Mouse (Mus musculus) midbrain, embryonic 15.5 days (tissue): ENCODE measurements around the gene Rbm4. TPM values are rescaled to one million over a fixed set of nuclear protein-coding genes. Genes with fewer than 3 reads are reported as not detected.
A peak's percentile ranks its signal among the peaks of the same experiment; 100 is the strongest.

ENCODE experiments used
- ATAC-seq: fragments of 200-750 bp; cut with Nextera tagmentation; replicated peaks from 2 replicates; pipeline ENCODE4 v1.8.0; 2017; ENCODE audit warnings: moderate TSS enrichment
- H3K27ac ChIP-seq: fragments of 300-500 bp; sonication (generic); 2 replicates; pipeline ENCODE4 v1.5.1; 2015; ENCODE audit warnings: mild to moderate bottlenecking, inconsistent platforms
- H3K27me3 ChIP-seq: fragments of 300-500 bp; sonication (generic); replicated peaks from 2 replicates; pipeline ENCODE4 v1.6.1; 2015; ENCODE audit warnings: inconsistent platforms
- H3K36me3 ChIP-seq: fragments of 300-500 bp; sonication (generic); replicated peaks from 2 replicates; pipeline ENCODE4 v1.6.1; 2015; ENCODE audit warnings: inconsistent platforms
- H3K4me1 ChIP-seq: fragments of 300-500 bp; sonication (generic); 2 replicates; pipeline ENCODE4 v1.6.1; 2015; ENCODE audit warnings: inconsistent platforms
- H3K4me2 ChIP-seq: fragments of 300-500 bp; sonication (generic); 2 replicates; pipeline ENCODE4 v1.6.1; 2015; ENCODE audit warnings: inconsistent platforms, mild to moderate bottlenecking, moderate library complexity
- H3K4me3 ChIP-seq: fragments of 300-500 bp; sonication (generic); 2 replicates; pipeline ENCODE4 v1.5.1; 2015; ENCODE audit warnings: mild to moderate bottlenecking, inconsistent platforms
- H3K9ac ChIP-seq: fragments of 300-500 bp; sonication (generic); 2 replicates; pipeline ENCODE4 v1.6.1; 2015; ENCODE audit warnings: mild to moderate bottlenecking, inconsistent platforms
- H3K9me3 ChIP-seq: fragments of 300-500 bp; sonication (generic); 2 replicates; pipeline ENCODE4 v1.6.1; 2016; ENCODE audit warnings: inconsistent platforms
- WGBS: fragments of 180-500 bp; shearing (Covaris S2); methylation state at CpG from one replicate; pipeline ENCODE4 v1.1.7; 2015; ENCODE audit warnings: mixed read lengths; 5-methylcytosine and 5-hydroxymethylcytosine counted together
- polyA plus RNA-seq: library from polyadenylated mRNA; unstranded; fragments of >200 nt; fragmentation: Nextera tagmentation; extraction: Ambion mirVana; gene quantifications from 2 replicates; pipeline ENCODE4 v1.2.1, GENCODE M21; 2015

Gene Rbm4
- polyA plus RNA-seq, result 98.0 and 98.6 TPM in 2 replicates

- under 1% methylated on average over 31 of the region's 31 CpGs for WGBS
- H3K9ac ChIP-seq, result peak within 1 kb of the TSS; percentile 70
- H3K4me3 ChIP-seq, result peak within 1 kb of the TSS; percentile 80
Observed at GRCm38 (mm10) chr19:4793831-4794422, at the start of gene Rbm4. Rbm4 (minus strand) TSS chr19:4793901.

GRCm38 (mm10) chr19:4842611-4843010 lies 48.9 kb upstream of the Rbm4 start:
- Histone ChIP-seq H3K9me3 (no peaks in the 10 kb centered on the region), H3K9ac (no peak overlapping the region), H3K27ac (no peak overlapping the region), H3K4me1 (peaks cover 18% of the 10 kb centered on the region), H3K36me3 (no peaks in the 10 kb centered on the region), H3K4me3 (no peak overlapping the region), H3K4me2 (no peak overlapping the region), H3K27me3 (peaks cover 26% of the 10 kb centered on the region)
- 66% methylated on average over 2 of the region's 2 CpGs for WGBS
- no peak for ATAC-seq

More at GRCm38 (mm10) chr19:4793831-4794422, at the start of gene Rbm4:
- peak within 1 kb of the TSS; percentile 87 for H3K27ac ChIP-seq
- H3K4me2 ChIP-seq, result peak within 1 kb of the TSS; percentile 93
- H3K9me3 ChIP-seq, result no peaks in the 10 kb centered on the region
- peaks cover 9% of the 10 kb centered on the region; the same call in 1 of the 2 replicates for H3K36me3 ChIP-seq
- peaks cover 46% of the 10 kb centered on the region for H3K4me1 ChIP-seq
- no peaks in the 10 kb centered on the region for H3K27me3 ChIP-seq
- ATAC-seq, result peak; percentile 99

GRCm38 (mm10) chr19:4840848-4841247 lies 47.1 kb upstream of the Rbm4 start:
- H3K36me3 ChIP-seq, result no peaks in the 10 kb centered on the region
- H3K4me2 ChIP-seq, result no peak overlapping the region
- 84% methylated on average over 9 of the region's 9 CpGs for WGBS
- H3K9ac ChIP-seq, result no peak overlapping the region
- peaks cover 18% of the 10 kb centered on the region for H3K4me1 ChIP-seq
- ATAC-seq, result no peak
- H3K9me3 ChIP-seq, result no peaks in the 10 kb centered on the region
- H3K27ac ChIP-seq, result no peak overlapping the region
- peaks cover 26% of the 10 kb centered on the region for H3K27me3 ChIP-seq
- no peak overlapping the region for H3K4me3 ChIP-seq

GRCm38 (mm10) chr19:4839149-4839548 lies 45.4 kb upstream of the Rbm4 start, which contains the start of the genes Ccs and Ccdc87:
Ccs (minus strand) TSS chr19:4839332.
Ccdc87 (plus strand) TSS chr19:4839366.
- H3K27ac ChIP-seq, result no peak within 1 kb of the TSS
- peak; percentile 99 for ATAC-seq
- H3K27me3 ChIP-seq, result peaks cover 26% of the 10 kb centered on the region
- H3K4me3 ChIP-seq, result peak within 1 kb of the TSS; percentile 54
- H3K9ac ChIP-seq, result peak within 1 kb of the TSS; percentile 54
- H3K9me3 ChIP-seq, result no peaks in the 10 kb centered on the region
- peak within 1 kb of the TSS; percentile 93 for H3K4me2 ChIP-seq
- WGBS, result under 1% methylated on average over 25 of the region's 25 CpGs
- peaks cover 18% of the 10 kb centered on the region for H3K4me1 ChIP-seq
- no peaks in the 10 kb centered on the region for H3K36me3 ChIP-seq

GRCm38 (mm10) chr19:4838526-4839140 lies 44.9 kb upstream of the Rbm4 start:
- Histone ChIP-seq H3K27ac (no peak overlapping the region), H3K27me3 (peaks cover 26% of the 10 kb centered on the region), H3K9ac (peak overlapping the region; percentile 54), H3K36me3 (no peaks in the 10 kb centered on the region), H3K4me2 (peak overlapping the region; percentile 93), H3K4me3 (peak overlapping the region; percentile 54), H3K4me1 (peaks cover 18% of the 10 kb centered on the region), H3K9me3 (no peaks in the 10 kb centered on the region)
- WGBS, result 33% methylated on average over 10 of the region's 10 CpGs
- peak; percentile 43 for ATAC-seq

GRCm38 (mm10) chr19:4837049-4837448 lies 43.3 kb upstream of the Rbm4 start:
- Histone ChIP-seq H3K9me3 (no peaks in the 10 kb centered on the region), H3K36me3 (no peaks in the 10 kb centered on the region), H3K27me3 (peaks cover 23% of the 10 kb centered on the region), H3K4me3 (no peak overlapping the region), H3K9ac (no peak overlapping the region), H3K4me1 (peaks cover 18% of the 10 kb centered on the region), H3K27ac (no peak overlapping the region), H3K4me2 (no peak overlapping the region)
- no peak for ATAC-seq
- WGBS, result 96% methylated on average over 6 of the region's 6 CpGs

- 85% methylated on average over 2 of the region's 2 CpGs for WGBS
- Histone ChIP-seq H3K36me3 (no peaks in the 10 kb centered on the region), H3K4me1 (peaks cover 18% of the 10 kb centered on the region), H3K27me3 (peaks cover 13% of the 10 kb centered on the region), H3K9ac (no peak overlapping the region), H3K27ac (no peak overlapping the region), H3K9me3 (no peaks in the 10 kb centered on the region), H3K4me3 (no peak overlapping the region), H3K4me2 (no peak overlapping the region)
- no peak for ATAC-seq
Observed at GRCm38 (mm10) chr19:4836096-4836495, 42.4 kb upstream of the Rbm4 start.

GRCm38 (mm10) chr19:4833977-4834376 lies 40.3 kb upstream of the Rbm4 start:
- Histone ChIP-seq H3K36me3 (no peaks in the 10 kb centered on the region), H3K27me3 (no peaks in the 10 kb centered on the region), H3K4me1 (peaks cover 10% of the 10 kb centered on the region), H3K9ac (no peak overlapping the region), H3K4me3 (no peak overlapping the region), H3K4me2 (no peak overlapping the region), H3K27ac (no peak overlapping the region), H3K9me3 (no peaks in the 10 kb centered on the region)
- no peak for ATAC-seq
- WGBS, result 88% methylated on average over 8 of the region's 8 CpGs

- no peak for ATAC-seq
- Histone ChIP-seq H3K27me3 (no peaks in the 10 kb centered on the region), H3K4me2 (no peak overlapping the region), H3K27ac (no peak overlapping the region), H3K36me3 (0 out of 2 replicates have a peak, but pooled peaks cover 2% of the 10 kb centered on the region), H3K4me1 (no peaks in the 10 kb centered on the region), H3K9me3 (no peaks in the 10 kb centered on the region), H3K4me3 (no peak overlapping the region), H3K9ac (no peak overlapping the region)
- WGBS, result 69% methylated on average over 7 of the region's 7 CpGs
Observed at GRCm38 (mm10) chr19:4829156-4829555, 35.5 kb upstream of the Rbm4 start.

- no peaks in the 10 kb centered on the region for H3K9me3 ChIP-seq
- no peak overlapping the region for H3K9ac ChIP-seq
- ATAC-seq, result no peak
- 0 out of 2 replicates have a peak, but pooled peaks cover 2% of the 10 kb centered on the region for H3K36me3 ChIP-seq
- H3K4me1 ChIP-seq, result no peaks in the 10 kb centered on the region
- no peak overlapping the region for H3K4me3 ChIP-seq
- H3K27ac ChIP-seq, result no peak overlapping the region
- 66% methylated on average over 16 of the region's 16 CpGs for WGBS
- no peaks in the 10 kb centered on the region for H3K27me3 ChIP-seq
- no peak overlapping the region for H3K4me2 ChIP-seq
Observed at GRCm38 (mm10) chr19:4828444-4829114, 34.9 kb upstream of the Rbm4 start.

GRCm38 (mm10) chr19:4820678-4821303 lies 27.1 kb upstream of the Rbm4 start:
- no peak for ATAC-seq

More at GRCm38 (mm10) chr19:4820678-4821303, 27.1 kb upstream of the Rbm4 start:
- no peak overlapping the region for H3K9ac ChIP-seq
- H3K4me3 ChIP-seq, result no peak overlapping the region
- no peak overlapping the region for H3K4me2 ChIP-seq
- 77% methylated on average over 5 of the region's 5 CpGs for WGBS
- H3K9me3 ChIP-seq, result no peaks in the 10 kb centered on the region
- H3K36me3 ChIP-seq, result 0 out of 2 replicates have a peak, but pooled peaks cover 2% of the 10 kb centered on the region
- no peaks in the 10 kb centered on the region for H3K27me3 ChIP-seq
- H3K27ac ChIP-seq, result no peak overlapping the region
- H3K4me1 ChIP-seq, result no peaks in the 10 kb centered on the region
